Mouse (Mus musculus) T-cell, adult 2 months (primary cell): ENCODE data around the gene Vstm2a.

Source experiments
- DNase-seq: peaks from one replicate; pipeline ENCODE4 v3.0.0; 2022; ENCODE audit warnings: low spot score

Gene Vstm2a

GRCm38 (mm10) chr11:16257473-16257921 is at the start of gene Vstm2a:
Vstm2a (plus strand) TSS chr11:16257724.
- DNase-seq = no peak

- DNase-seq = no peak
These were observed 513 bp upstream of the Vstm2a start for GRCm38 (mm10) chr11:16257011-16257410.

GRCm38 (mm10) chr11:16258300-16258699 is 776 bp downstream of the Vstm2a start:
- DNase-seq = no peak

DNA sequence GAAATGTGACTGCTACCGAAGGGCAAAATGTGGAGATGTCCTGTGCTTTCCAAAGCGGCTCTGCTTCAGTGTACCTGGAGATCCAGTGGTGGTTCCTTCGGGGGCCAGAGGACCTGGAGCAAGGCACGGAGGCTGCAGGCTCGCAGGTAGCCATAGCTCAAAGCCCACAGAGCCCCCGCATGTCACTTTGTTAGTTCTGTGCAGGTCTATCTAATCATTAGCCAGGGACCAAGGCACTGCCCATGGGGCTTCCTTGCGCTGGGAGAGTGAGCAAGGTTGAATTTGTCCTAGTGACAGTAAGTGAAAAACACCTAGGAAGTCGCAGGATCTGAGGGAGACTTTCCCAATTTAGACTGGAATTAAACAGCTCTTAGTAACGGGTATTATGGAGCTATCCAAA is 2.4 kb downstream of the Vstm2a start:
- no peak for DNase-seq

- no peak for DNase-seq
These were observed 3.4 kb downstream of the Vstm2a start for GRCm38 (mm10) chr11:16260764-16261578.

DNA sequence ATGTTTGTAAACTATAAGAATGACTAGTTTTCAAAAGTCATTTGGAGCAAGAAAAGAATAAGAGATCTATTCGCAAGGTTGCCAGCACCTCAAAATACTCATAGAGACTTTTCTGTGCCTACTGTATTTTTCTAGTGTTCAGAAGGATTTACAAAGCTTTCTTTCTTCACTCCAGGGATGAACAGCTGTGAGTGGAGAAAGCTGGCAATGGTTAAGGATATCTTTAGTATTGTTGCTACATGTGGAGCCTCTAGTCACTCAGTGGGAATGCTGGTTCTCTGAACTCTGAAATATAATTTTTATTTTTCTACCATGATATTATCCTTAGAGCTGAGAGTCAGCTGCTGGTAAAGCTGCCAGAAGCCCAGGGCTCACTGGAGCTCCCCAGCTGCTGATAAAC is 10.9 kb downstream of the Vstm2a start:
- DNase-seq = no peak

- DNase-seq = no peak
These were observed 32.9 kb downstream of the Vstm2a start for GRCm38 (mm10) chr11:16290381-16290780.

DNA sequence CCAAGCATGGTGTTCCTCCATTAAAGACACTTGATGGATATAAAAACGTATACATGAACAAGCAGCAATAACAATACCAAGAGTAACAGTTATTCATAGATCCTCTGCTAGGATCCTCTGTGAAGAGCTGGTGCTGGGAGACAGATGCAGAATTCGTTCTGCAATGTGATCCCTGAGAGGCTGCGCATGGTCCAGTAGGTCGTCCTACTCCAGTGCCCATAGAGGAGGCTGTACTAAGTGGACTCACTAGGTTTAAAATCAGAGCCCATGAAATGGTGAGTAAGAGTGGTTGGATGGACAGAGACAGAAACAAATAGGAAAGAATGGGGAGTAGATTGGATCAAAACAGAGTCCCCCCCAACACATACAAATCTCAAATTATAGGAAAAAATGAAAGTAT is 35.4 kb downstream of the Vstm2a start:
- DNase-seq = no peak

- DNase-seq = no peak
These were observed 39.0 kb downstream of the Vstm2a start for GRCm38 (mm10) chr11:16296521-16296920.

- DNase-seq = no peak
These were observed 42.0 kb downstream of the Vstm2a start for GRCm38 (mm10) chr11:16299492-16299891.

GRCm38 (mm10) chr11:16299960-16300359 is 42.4 kb downstream of the Vstm2a start:
- DNase-seq = no peak

DNA sequence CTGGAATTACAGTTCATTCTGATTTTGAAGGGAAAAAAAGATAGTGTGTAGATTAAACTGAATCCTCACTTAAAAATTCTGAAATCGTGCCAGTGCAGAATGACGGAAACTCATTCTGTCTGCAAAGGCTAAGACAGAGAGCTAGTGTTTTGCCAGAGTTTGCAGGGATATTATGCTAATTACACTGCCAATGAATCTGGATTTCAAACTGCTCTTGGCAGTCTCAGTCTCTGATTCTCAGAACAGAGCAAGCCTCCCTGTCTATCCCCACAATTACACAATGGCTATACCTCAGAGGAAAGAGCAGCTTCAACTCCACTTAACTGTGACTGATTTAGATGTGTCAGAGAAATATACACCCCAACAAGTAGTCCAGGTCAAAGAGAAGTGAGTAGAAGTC is 43.2 kb downstream of the Vstm2a start:
- DNase-seq = no peak

DNA sequence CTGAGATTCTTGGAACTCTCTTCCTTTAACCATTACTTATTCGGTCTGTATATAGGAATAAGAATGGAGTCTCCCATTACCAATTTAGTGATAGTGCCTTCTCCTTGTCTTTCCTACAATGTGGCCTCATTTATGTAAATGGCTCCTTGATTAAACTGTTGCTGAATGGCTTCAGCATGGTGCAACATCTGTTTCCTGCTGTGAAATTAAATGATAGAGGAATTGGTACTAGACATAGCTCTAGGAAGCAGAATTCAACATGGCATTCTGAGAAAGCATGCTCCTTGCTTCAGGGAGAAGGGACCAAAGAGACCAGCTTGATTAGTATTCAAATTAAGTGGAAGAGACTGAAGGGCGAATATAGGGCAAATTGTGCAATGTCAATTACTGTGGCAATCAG is 57.6 kb downstream of the Vstm2a start:
- DNase-seq = no peak

DNA sequence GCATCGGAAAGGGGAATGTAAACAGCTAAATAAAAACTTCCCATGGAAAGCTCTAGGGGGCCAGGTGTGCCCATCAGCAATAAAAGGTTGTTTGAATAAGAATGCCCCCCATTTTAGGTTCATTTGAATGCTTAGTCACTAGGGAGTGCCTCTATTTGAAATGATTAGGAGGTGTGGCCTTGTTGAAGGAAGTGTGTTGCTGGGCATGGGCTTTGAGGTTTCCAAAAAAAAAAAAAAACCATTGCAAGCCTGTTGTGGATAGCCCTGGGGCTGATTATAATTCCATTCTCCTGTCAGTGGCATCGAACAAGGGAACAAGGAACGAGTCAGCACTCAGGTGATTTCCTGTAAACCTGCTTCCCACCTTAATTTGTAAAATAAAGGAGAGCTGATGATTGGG is 87.7 kb downstream of the Vstm2a start:
- DNase-seq = no peak

DNA sequence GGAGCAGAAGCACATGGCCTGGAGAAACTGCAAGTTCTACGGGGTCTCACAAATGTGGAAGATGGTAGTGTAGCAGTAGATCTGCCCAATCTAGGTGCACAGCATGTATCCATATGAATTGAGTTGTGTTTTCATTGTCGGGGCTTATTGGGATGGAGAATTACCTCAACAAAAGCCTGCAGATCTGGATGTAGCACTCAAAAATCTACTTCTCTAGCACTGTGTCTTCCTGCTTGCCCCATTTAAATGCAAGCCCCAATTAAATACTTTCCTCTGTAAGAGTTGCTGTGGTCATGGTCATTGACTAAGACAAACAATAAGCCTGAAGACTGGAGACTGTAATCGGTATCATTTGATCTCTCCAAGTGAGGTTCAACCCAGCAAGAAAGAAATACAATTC is 88.2 kb downstream of the Vstm2a start:
- DNase-seq = no peak

DNA sequence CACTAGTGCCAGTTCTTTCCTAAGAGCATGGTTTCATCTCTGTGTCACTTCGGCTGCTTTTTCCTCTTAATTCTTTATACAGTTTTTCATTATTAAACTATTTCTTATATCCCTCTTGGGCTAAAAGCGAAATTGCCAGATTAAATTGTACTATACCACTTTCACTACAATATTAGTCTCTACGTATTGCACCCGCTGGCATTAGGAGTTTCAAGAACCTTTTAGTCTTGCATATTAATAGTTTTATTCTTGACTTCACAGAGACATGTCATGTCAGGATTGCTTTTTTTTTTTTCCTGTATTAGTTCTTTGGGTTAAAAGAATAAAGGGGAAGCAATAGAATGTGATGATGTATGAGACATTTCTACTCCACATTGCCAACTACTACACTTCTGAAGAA is 94.4 kb downstream of the Vstm2a start:
- DNase-seq = no peak

DNA sequence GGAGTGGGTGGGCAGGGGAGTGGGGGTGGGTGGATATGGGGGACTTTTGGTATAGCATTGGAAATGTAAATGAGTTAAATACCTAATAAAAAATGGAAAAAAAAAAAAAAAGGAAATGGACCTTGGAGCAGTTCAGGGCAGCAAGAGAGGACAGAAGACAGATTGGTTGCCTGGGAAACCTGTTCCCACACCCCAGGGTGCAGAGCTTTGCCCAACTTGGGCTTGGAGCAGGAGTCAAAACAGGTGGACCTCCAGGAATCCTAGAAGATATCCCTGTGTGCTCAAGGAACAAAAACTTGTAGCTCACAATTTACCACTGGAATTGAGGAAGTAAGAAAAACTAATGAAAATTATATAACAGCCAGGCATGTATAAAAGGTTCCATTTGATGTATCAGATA is 96.8 kb downstream of the Vstm2a start:
- DNase-seq = no peak

DNA sequence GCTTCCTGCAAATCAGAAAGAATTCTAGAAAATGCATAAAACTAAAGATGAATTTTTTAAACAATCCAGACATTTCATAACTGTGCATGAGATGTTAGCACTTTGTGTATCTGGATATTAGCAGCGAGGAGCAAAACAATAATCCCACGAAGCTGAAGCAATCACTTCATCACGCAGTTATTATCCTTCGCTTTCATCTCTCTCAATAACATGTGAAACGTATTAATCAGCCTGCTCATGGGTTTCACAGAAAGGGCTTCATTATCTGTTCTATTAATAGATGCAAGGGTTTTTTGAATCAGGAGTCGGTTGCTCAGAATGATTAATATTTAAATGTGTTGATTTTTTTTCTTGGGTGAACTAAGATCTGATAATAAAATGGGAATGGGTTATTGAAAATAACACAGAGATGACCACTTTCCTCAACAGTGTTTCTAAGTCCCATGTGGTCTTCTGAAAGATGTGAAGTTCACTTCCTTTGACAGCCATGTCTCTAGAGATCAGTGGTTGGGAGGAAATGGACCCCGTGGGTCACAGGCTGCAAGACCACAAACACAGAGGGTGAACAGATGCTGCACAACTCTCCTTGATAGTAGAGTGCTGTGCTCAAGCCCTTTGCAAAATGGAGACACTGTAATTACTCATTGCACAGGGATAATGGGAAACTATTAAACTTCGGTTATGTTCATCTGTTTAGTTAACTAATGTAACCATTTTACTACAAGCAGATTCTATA is 109.5 kb downstream of the Vstm2a start:
- no peak for DNase-seq

GRCm38 (mm10) chr11:16403627-16404026 is 146.1 kb downstream of the Vstm2a start:
- no peak for DNase-seq

GRCm38 (mm10) chr11:16411736-16412135 is 154.2 kb downstream of the Vstm2a start:
- no peak for DNase-seq

GRCm38 (mm10) chr11:16412609-16413008 is 155.1 kb downstream of the Vstm2a start:
- no peak for DNase-seq

DNA sequence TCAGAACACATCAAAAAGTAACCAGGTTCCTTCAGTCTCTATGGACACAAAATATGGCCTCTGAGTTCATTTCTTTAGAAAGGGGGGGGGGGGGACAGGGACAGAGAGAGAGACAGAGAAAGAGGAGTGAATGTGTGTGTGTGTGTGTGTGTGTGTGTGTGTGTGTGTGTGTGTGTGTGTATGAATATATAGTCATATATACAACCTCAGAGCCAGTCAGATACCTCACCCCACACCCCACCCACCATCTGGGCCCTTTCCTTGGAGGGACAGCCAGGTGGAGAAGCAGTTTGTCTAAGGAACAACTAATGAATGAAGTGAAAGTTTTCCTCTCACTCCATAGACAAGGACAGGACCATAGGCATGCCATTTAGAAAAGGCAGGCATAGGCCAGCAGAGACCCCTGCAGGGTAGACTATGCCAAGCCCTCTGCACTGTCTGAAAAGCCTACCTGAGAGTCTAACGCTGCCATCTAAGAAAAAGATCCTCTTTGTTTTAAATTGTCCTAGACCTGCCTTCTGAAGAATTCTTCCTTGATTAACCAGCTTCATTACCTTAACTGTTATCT is 155.6 kb downstream of the Vstm2a start:
- no peak for DNase-seq
